Mouse (Mus musculus) embryonic facial prominence, embryonic 12.5 days (tissue): Measurements from ENCODE around the gene Dock6. TPM values are rescaled to one million over a fixed set of nuclear protein-coding genes. Genes with fewer than 3 reads are reported as not detected.

Experiments used
- ATAC-seq: fragments of 200-750 bp; cut with Nextera tagmentation; 2 replicates; pipeline ENCODE4 v1.8.0; 2017; ENCODE audit not compliant: insufficient number of reproducible peaks, insufficient read depth, low FRiP score, low TSS enrichment
- H3K27ac ChIP-seq: fragments of 300-500 bp; sonication (generic); 2 replicates; pipeline ENCODE4 v1.5.1; 2016; ENCODE audit warnings: mild to moderate bottlenecking
- H3K27me3 ChIP-seq: fragments of 300-500 bp; sonication (generic); 2 replicates; pipeline ENCODE4 v1.6.1; 2016; ENCODE audit warnings: mild to moderate bottlenecking, moderate library complexity
- H3K36me3 ChIP-seq: fragments of 300-500 bp; sonication (generic); 2 replicates; pipeline ENCODE4 v1.6.1; 2016; ENCODE audit warnings: mild to moderate bottlenecking
- H3K4me1 ChIP-seq: fragments of 300-500 bp; sonication (generic); 2 replicates; pipeline ENCODE4 v1.6.1; 2016
- H3K4me2 ChIP-seq: fragments of 300-500 bp; sonication (generic); replicated peaks from 2 replicates; pipeline ENCODE4 v1.6.1; 2016; ENCODE audit warnings: mild to moderate bottlenecking, moderate library complexity
- H3K4me3 ChIP-seq: fragments of 300-500 bp; sonication (generic); 2 replicates; pipeline ENCODE4 v1.5.1; 2016; ENCODE audit warnings: mild to moderate bottlenecking
- H3K9ac ChIP-seq: fragments of 300-500 bp; sonication (generic); 2 replicates; pipeline ENCODE4 v1.6.1; 2016; ENCODE audit warnings: mild to moderate bottlenecking, moderate library complexity
- H3K9me3 ChIP-seq: fragments of 300-500 bp; sonication (generic); 2 replicates; pipeline ENCODE4 v1.6.1; 2016; ENCODE audit warnings: mild to moderate bottlenecking, moderate library complexity
- WGBS: fragments of 180-500 bp; shearing (Covaris S2); methylation state at CpG from one replicate; pipeline ENCODE4 v1.1.7; 2016; 5-methylcytosine and 5-hydroxymethylcytosine counted together
- microRNA-seq: library from miRNA; unstranded; fragments of <30 nt; microRNA quantifications from one replicate; pipeline ENCODE4, GENCODE M21; 2017
- polyA plus RNA-seq: library from polyadenylated mRNA; unstranded; fragments of >200 nt; fragmentation: Nextera tagmentation; extraction: Ambion mirVana; gene quantifications from 2 replicates; pipeline ENCODE4 v1.2.1, GENCODE M21; 2016

The Dock6 gene
- polyA plus RNA-seq, 1 experiment from 2014 or later = 30.8 TPM

GRCm38 (mm10) chr9:21754003-21754402 lies 98.4 kb downstream of the Dock6 start:
- WGBS = 87% methylated on average over 2 of the region's 2 CpGs
- Histone ChIP-seq H3K4me2 (no peak overlapping the region), H3K4me1 (peaks cover 12% of the 10 kb centered on the region), H3K9ac (no peak overlapping the region), H3K4me3 (no peak overlapping the region), H3K27ac (no peak overlapping the region), H3K9me3 (no peaks in the 10 kb centered on the region), H3K27me3 (no peaks in the 10 kb centered on the region), H3K36me3 (peaks cover 50% of the 10 kb centered on the region)
- no peak for ATAC-seq

- H3K27ac ChIP-seq = peak overlapping the region; percentile 56
- peaks cover 63% of the 10 kb centered on the region for H3K36me3 ChIP-seq
Observed at GRCm38 (mm10) chr9:21752252-21752792, 100.1 kb downstream of the Dock6 start.

GRCm38 (mm10) chr9:21751347-21751746 lies 101.1 kb downstream of the Dock6 start:
- H3K36me3 ChIP-seq = peaks cover 63% of the 10 kb centered on the region
- H3K27me3 ChIP-seq = no peaks in the 10 kb centered on the region
- no peaks in the 10 kb centered on the region for H3K9me3 ChIP-seq
- 72% methylated on average over 6 of the region's 6 CpGs for WGBS
- no peak overlapping the region for H3K9ac ChIP-seq
- ATAC-seq = no peak
- peaks cover 6% of the 10 kb centered on the region; the same call in 1 of the 2 replicates for H3K4me1 ChIP-seq
- no peak overlapping the region for H3K4me3 ChIP-seq
- peak overlapping the region; percentile 46; the same call in 1 of the 2 replicates for H3K27ac ChIP-seq
- no peak overlapping the region for H3K4me2 ChIP-seq

More at GRCm38 (mm10) chr9:21752252-21752792, 100.1 kb downstream of the Dock6 start:
- no peaks in the 10 kb centered on the region for H3K9me3 ChIP-seq
- no peaks in the 10 kb centered on the region for H3K27me3 ChIP-seq
- WGBS = 43% methylated on average over 10 of the region's 10 CpGs
- H3K4me3 ChIP-seq = no peak overlapping the region
- ATAC-seq = peak; percentile 37; the same call in 1 of the 2 replicates
- peaks cover 6% of the 10 kb centered on the region; the same call in 1 of the 2 replicates for H3K4me1 ChIP-seq
- no peak overlapping the region for H3K4me2 ChIP-seq
- no peak overlapping the region for H3K9ac ChIP-seq

- 63% methylated on average over 3 of the region's 3 CpGs for WGBS
- peaks cover 66% of the 10 kb centered on the region for H3K36me3 ChIP-seq
- no peak overlapping the region for H3K4me2 ChIP-seq
- H3K9ac ChIP-seq = no peak overlapping the region
- 0 out of 2 replicates have a peak overlapping the region, but pooled peaks have one; percentile 30 for H3K27ac ChIP-seq
- ATAC-seq = no peak
- H3K4me3 ChIP-seq = no peak overlapping the region
- H3K4me1 ChIP-seq = peaks cover 6% of the 10 kb centered on the region; the same call in 1 of the 2 replicates
- no peaks in the 10 kb centered on the region for H3K9me3 ChIP-seq
- H3K27me3 ChIP-seq = no peaks in the 10 kb centered on the region
Observed at GRCm38 (mm10) chr9:21750370-21750769, 102.1 kb downstream of the Dock6 start.

Small RNA genes within 50 kb of the gene (microRNA-seq; reads per million reads assigned to microRNA genes)
- gene Mir7083 = 6.4 reads per million, percentile 22 among the genes with 10 or more reads in this experiment

Other genes with a start within 250 kb of the Dock6 start
- 126 and 130 TPM in 2 replicates for gene Smarca4, start 236.5 kb downstream of the Dock6 start, polyA plus RNA-seq
- 33.5 and 36.8 TPM in 2 replicates for gene Ldlr, start 129.2 kb downstream of the Dock6 start, polyA plus RNA-seq
- gene Spc24, start 92.3 kb downstream of the Dock6 start, polyA plus RNA-seq = 117 and 126 TPM in 2 replicates
- 20.4 and 21.6 TPM in 2 replicates for gene Kank2, start 53.9 kb downstream of the Dock6 start, polyA plus RNA-seq
- gene Angptl8, start 17.1 kb downstream of the Dock6 start, polyA plus RNA-seq = 0.96 and 1.7 TPM in 2 replicates
- gene Rab3d, start 65.6 kb upstream of the Dock6 start, polyA plus RNA-seq = 10.2 and 11.1 TPM in 2 replicates
- gene Ccdc159, start 74.8 kb upstream of the Dock6 start, polyA plus RNA-seq = 5.3 and 5.6 TPM in 2 replicates
- 40.5 and 42.4 TPM in 2 replicates for gene Tmem205, start 74.9 kb upstream of the Dock6 start, polyA plus RNA-seq
- 15.9 and 16.2 TPM in 2 replicates for gene Plppr2, start 84.4 kb upstream of the Dock6 start, polyA plus RNA-seq
- 5.6 and 7.0 TPM in 2 replicates for gene Swsap1, start 103.1 kb upstream of the Dock6 start, polyA plus RNA-seq
- 6.6 and 7.8 TPM in 2 replicates for gene Epor, start 110.9 kb upstream of the Dock6 start, polyA plus RNA-seq
- gene Rgl3, start 136.8 kb upstream of the Dock6 start, polyA plus RNA-seq = 1.3 and 1.4 TPM in 2 replicates
- 2.0 and 2.2 TPM in 2 replicates for gene Ccdc151, start 150.0 kb upstream of the Dock6 start, polyA plus RNA-seq
- gene Prkcsh, start 150.2 kb upstream of the Dock6 start, polyA plus RNA-seq = 113 and 115 TPM in 2 replicates
- 6.4 and 8.2 TPM in 2 replicates for gene Elavl3, start 199.4 kb upstream of the Dock6 start, polyA plus RNA-seq
- not detected in 2 replicates for gene Gm49318, start 218.6 kb upstream of the Dock6 start, polyA plus RNA-seq
- gene Zfp653, start 218.7 kb upstream of the Dock6 start, polyA plus RNA-seq = 15.0 and 15.8 TPM in 2 replicates
- 36.7 and 38.0 TPM in 2 replicates for gene Ecsit, start 232.8 kb upstream of the Dock6 start, polyA plus RNA-seq
- gene Cnn1, start 246.6 kb upstream of the Dock6 start, polyA plus RNA-seq = 2.1 and 3.3 TPM in 2 replicates